Mouse (Mus musculus) lung, postnatal 0 days (tissue): Measurements from ENCODE around the gene Trim67. TPM values are rescaled to one million over a fixed set of nuclear protein-coding genes. Genes with fewer than 3 reads are reported as not detected.

Experiments used
- ATAC-seq: fragments of 200-750 bp; cut with Nextera tagmentation; 2 replicates; pipeline ENCODE4 v1.8.0; 2017; ENCODE audit warnings: moderate library complexity
- DNase-seq: peaks from one replicate; pipeline ENCODE4 v3.0.0-alpha.2; 2016; ENCODE audit warnings: low spot score
- H3K27ac ChIP-seq: fragments of 300-500 bp; sonication (generic); 2 replicates; pipeline ENCODE4 v1.5.1; 2014; ENCODE audit warnings: antibody characterized with exemption, mild to moderate bottlenecking, low read length, mixed read lengths
- H3K27me3 ChIP-seq: fragments of 300-500 bp; sonication (generic); replicated peaks from 2 replicates; pipeline ENCODE4 v1.6.1; 2014; ENCODE audit warnings: low read length, mixed read lengths; ENCODE audit not compliant: insufficient read depth
- H3K36me3 ChIP-seq: fragments of 300-500 bp; sonication (generic); 2 replicates; pipeline ENCODE4 v1.6.1; 2014; ENCODE audit warnings: low read length, mixed read lengths; ENCODE audit not compliant: insufficient read depth
- H3K4me1 ChIP-seq: fragments of 300-500 bp; sonication (generic); 2 replicates; pipeline ENCODE4 v1.6.1; 2014; ENCODE audit warnings: antibody characterized with exemption, low read depth, low read length, mixed read lengths; ENCODE audit not compliant: insufficient read depth
- H3K4me2 ChIP-seq: fragments of 300-500 bp; sonication (generic); replicated peaks from 2 replicates; pipeline ENCODE4 v1.6.1; 2014; ENCODE audit warnings: low read depth, mild to moderate bottlenecking, low read length, moderate library complexity, mixed read lengths
- H3K4me3 ChIP-seq: fragments of 300-500 bp; sonication (generic); 2 replicates; pipeline ENCODE4 v1.5.1; 2014; ENCODE audit warnings: low read depth, low read length
- H3K9ac ChIP-seq: fragments of 300-500 bp; sonication (generic); replicated peaks from 2 replicates; pipeline ENCODE4 v1.6.1; 2014; ENCODE audit warnings: low read depth, mild to moderate bottlenecking
- H3K9me3 ChIP-seq: fragments of 300-500 bp; sonication (generic); 2 replicates; pipeline ENCODE4 v1.6.1; 2016; ENCODE audit warnings: low read length, mixed read lengths
- CTCF ChIP-seq: IDR thresholded peaks from 2 replicates; pipeline ENCODE4 v1.5.1; 2016; ENCODE audit warnings: antibody characterized with exemption, mild to moderate bottlenecking
- EP300 ChIP-seq: IDR thresholded peaks from 2 replicates; pipeline ENCODE4 v1.6.1; 2016; ENCODE audit warnings: antibody characterized with exemption, mild to moderate bottlenecking, control low read depth
- WGBS: fragments of 180-500 bp; shearing (Covaris S2); extraction: QIAGEN DNeasy Blood & Tissue Kit; methylation state at CpG from one replicate; pipeline ENCODE4 v1.1.7; 2014; 5-methylcytosine and 5-hydroxymethylcytosine counted together
- polyA plus RNA-seq: library from polyadenylated mRNA; unstranded; fragments of >200 nt; fragmentation: Nextera tagmentation; extraction: Ambion mirVana; gene quantifications from 2 replicates; pipeline ENCODE4 v1.2.1, GENCODE M21; 2015

The Trim67 gene
- polyA plus RNA-seq, 1 experiment from 2014 or later: 1.5 TPM

DNA sequence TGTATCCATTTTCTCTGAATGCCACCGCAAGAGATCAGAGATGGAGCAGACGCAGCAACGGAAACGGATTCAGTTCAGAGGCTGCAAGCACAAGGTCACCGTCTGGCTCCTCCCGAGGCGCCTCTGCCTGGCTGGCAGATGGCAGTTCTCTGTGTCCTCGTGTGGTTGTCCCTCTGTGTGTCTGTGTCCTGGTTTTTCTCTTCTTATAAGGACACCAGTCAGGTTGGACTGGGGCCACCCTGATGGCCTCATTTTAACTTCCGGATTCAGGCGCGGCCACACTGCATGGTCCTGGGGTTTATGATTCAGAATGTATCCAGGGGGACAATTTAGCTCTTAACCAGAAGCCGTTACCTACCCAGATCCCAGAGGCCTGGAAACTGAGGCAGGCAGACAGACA, 23.0 kb downstream of the Trim67 start:
- no peak overlapping the region for H3K4me3 ChIP-seq
- no peak overlapping the region for H3K27ac ChIP-seq
- H3K27me3 ChIP-seq: no peaks in the 10 kb centered on the region
- no peak overlapping the region for H3K4me2 ChIP-seq
- no peaks in the 10 kb centered on the region for H3K4me1 ChIP-seq
- TF ChIP-seq CTCF (no peak), EP300 (no peak)
- ATAC-seq: peak; percentile 52
- no peaks in the 10 kb centered on the region for H3K36me3 ChIP-seq
- no peak overlapping the region for H3K9ac ChIP-seq
- peak; percentile 13 for DNase-seq
- WGBS: 79% methylated on average over 12 of the region's 12 CpGs
- H3K9me3 ChIP-seq: 0 out of 2 replicates have a peak, but pooled peaks cover 7% of the 10 kb centered on the region

DNA sequence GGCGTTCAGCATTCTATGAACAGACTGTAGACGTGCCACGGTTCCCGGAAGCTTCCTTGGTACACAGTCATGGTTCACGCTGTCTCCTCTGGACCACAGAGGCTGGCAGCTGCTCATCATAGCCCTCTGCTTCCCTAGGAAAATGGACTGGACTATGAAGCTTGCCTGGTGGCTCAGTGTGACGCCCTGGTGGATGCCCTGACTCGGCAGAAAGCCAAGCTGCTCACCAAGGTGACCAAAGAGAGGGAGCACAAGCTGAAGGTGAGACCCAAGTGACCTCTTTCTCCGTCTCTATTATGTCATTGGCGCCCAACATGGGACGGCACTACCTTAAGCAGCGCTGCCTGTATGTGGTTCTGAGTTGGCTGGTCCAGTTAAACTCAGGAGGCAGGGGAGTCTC, 24.0 kb downstream of the Trim67 start:
- no peak overlapping the region for H3K27ac ChIP-seq
- no peaks in the 10 kb centered on the region for H3K36me3 ChIP-seq
- no peaks in the 10 kb centered on the region for H3K27me3 ChIP-seq
- H3K4me3 ChIP-seq: no peak overlapping the region
- 88% methylated on average over 11 of the region's 11 CpGs for WGBS
- TF ChIP-seq CTCF: no peak
- 0 out of 2 replicates have a peak, but pooled peaks cover 7% of the 10 kb centered on the region for H3K9me3 ChIP-seq
- H3K9ac ChIP-seq: no peak overlapping the region
- no peak for ATAC-seq
- no peak for DNase-seq
- H3K4me2 ChIP-seq: no peak overlapping the region
- no peaks in the 10 kb centered on the region for H3K4me1 ChIP-seq

DNA sequence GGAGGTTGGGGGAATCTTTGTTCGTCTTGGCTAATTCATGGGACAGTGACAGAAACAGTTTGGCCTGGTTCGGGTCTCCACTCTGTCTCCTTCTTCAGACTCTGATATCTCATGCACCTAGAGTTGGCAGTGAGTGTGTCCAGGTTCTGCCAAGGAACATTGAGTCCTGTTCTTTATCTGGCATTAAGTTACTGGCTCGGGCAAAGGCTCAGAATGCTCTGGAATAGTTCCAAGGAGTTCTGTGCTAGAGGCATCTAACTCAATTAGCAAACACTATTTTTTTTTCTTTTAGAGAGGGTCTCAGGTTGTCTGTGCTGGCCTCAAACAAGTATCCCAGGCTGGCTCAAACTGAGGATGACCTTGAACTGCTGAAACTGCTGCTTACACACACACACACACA, 24.5 kb downstream of the Trim67 start:
- Histone ChIP-seq H3K4me1 (no peaks in the 10 kb centered on the region), H3K27ac (no peak overlapping the region), H3K27me3 (no peaks in the 10 kb centered on the region), H3K9me3 (0 out of 2 replicates have a peak, but pooled peaks cover 7% of the 10 kb centered on the region), H3K9ac (no peak overlapping the region), H3K4me2 (no peak overlapping the region), H3K36me3 (no peaks in the 10 kb centered on the region), H3K4me3 (no peak overlapping the region)
- TF ChIP-seq EP300: no peak
- no peak for TF ChIP-seq CTCF
- DNase-seq (no peak), ATAC-seq (no peak)
- WGBS: 74% methylated on average over 3 of the region's 3 CpGs

GRCm38 (mm10) chr8:124819612-124820115, 26.8 kb downstream of the Trim67 start:
- ATAC-seq (peak; percentile 72), DNase-seq (peak; percentile 57)
- H3K27me3 ChIP-seq: no peaks in the 10 kb centered on the region
- H3K4me1 ChIP-seq: no peaks in the 10 kb centered on the region
- H3K9ac ChIP-seq: no peak overlapping the region
- 0 out of 2 replicates have a peak, but pooled peaks cover 7% of the 10 kb centered on the region for H3K9me3 ChIP-seq
- H3K4me2 ChIP-seq: no peak overlapping the region
- H3K27ac ChIP-seq: no peak overlapping the region
- no peaks in the 10 kb centered on the region for H3K36me3 ChIP-seq
- TF ChIP-seq EP300: 0 out of 2 replicates have a peak, but pooled peaks have one; percentile 21
- no peak for TF ChIP-seq CTCF
- 41% methylated on average over 6 of the region's 6 CpGs for WGBS
- no peak overlapping the region for H3K4me3 ChIP-seq

DNA sequence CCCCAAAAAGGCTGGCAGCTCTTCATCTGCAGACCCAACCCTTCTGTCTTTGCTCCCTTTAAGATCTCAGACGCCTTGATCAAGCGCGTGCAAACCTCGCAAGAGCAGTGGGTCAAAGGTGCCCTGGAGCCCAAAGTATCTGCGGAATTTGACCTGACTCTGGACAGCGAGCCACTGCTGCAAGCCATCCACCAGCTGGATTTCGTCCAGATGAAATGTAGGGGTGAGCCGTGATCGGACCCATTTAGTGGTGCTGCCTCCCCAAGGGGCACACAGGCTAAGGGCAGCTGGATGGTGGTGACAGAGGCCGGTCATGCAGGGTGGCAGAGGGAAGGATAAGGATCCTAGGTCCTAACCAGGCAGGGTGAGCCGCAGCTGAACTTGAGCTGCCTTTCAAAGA, 27.2 kb downstream of the Trim67 start:
- no peaks in the 10 kb centered on the region for H3K36me3 ChIP-seq
- H3K4me3 ChIP-seq: no peak overlapping the region
- no peak overlapping the region for H3K9ac ChIP-seq
- WGBS: 17% methylated on average over 11 of the region's 11 CpGs
- no peak overlapping the region for H3K4me2 ChIP-seq
- ATAC-seq: no peak
- H3K27ac ChIP-seq: no peak overlapping the region
- 0 out of 2 replicates have a peak, but pooled peaks cover 7% of the 10 kb centered on the region for H3K9me3 ChIP-seq
- H3K27me3 ChIP-seq: no peaks in the 10 kb centered on the region
- TF ChIP-seq CTCF: no peak
- TF ChIP-seq EP300: no peak
- DNase-seq: peak; percentile 6
- H3K4me1 ChIP-seq: no peaks in the 10 kb centered on the region

- TF ChIP-seq EP300 (no peak), CTCF (peak; percentile 36; the same call in 1 of the 2 replicates)
- H3K4me1 ChIP-seq: 0 out of 2 replicates have a peak, but pooled peaks cover 2% of the 10 kb centered on the region
- H3K4me2 ChIP-seq: no peak overlapping the region
- H3K4me3 ChIP-seq: no peak overlapping the region
- ATAC-seq (no peak), DNase-seq (no peak)
- H3K36me3 ChIP-seq: no peaks in the 10 kb centered on the region
- no peak overlapping the region for H3K9ac ChIP-seq
- no peaks in the 10 kb centered on the region for H3K9me3 ChIP-seq
- 75% methylated on average over 6 of the region's 6 CpGs for WGBS
- H3K27ac ChIP-seq: no peak overlapping the region
- H3K27me3 ChIP-seq: no peaks in the 10 kb centered on the region
Observed at GRCm38 (mm10) chr8:124823497-124823896, 30.6 kb downstream of the Trim67 start.
